Mouse (Mus musculus): ENCODE results near the gene Smok2b. TPM values are rescaled to one million over a fixed set of nuclear protein-coding genes. Genes with fewer than 3 reads are reported as not detected.
"Not testable (repeated sequence)": the region's sequence is repeated elsewhere in the genome, so short reads cannot be mapped to it uniquely, and the experiment has no call there.

Smok2b gene
- polyA plus RNA-seq, 1 experiment from 2014 or later: not detected

DNA sequence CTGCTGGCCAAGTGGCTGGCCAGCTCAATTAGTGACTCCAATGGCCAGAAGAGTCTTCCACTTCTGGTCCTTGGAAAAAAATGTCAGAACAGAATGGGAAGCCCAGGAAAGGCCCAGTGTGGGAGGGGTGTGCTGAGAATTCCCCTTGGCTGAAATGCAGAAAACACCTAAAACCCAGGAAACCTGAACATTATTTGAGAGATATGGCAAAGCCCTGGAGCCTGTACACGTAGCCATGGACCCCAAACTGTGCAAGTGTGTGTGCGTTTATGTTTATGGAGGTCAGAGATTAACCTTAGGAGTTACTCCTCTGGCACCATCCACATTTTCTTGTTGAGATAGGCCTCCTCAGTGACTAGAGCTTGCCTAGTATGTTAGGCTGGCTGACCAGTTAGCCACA, 31.2 kb upstream of the Smok2b start:
- peaks cover 19% of the 10 kb centered on the region for H3K9me3 ChIP-seq (replicated peaks; ENCODE audit: control insufficient read depth, low read length)
- not testable (repeated sequence) for H3K4me3 ChIP-seq (replicated peaks; ENCODE audit: low read length); H3K27me3 ChIP-seq (ENCODE audit: control insufficient read depth, insufficient read depth, low read length); H3K9ac ChIP-seq (ENCODE audit: low read length); H3K27ac ChIP-seq (ENCODE audit: low read length); H3K36me3 ChIP-seq (ENCODE audit: control insufficient read depth, insufficient read depth, low read length); ATAC-seq (ENCODE audit: insufficient read depth, low FRiP score); H3K4me1 ChIP-seq (ENCODE audit: control insufficient read depth, insufficient read depth, low read length); H3K4me2 ChIP-seq (ENCODE audit: low read depth, low read length)
- 83% methylated on average over 2 of the region's 2 CpGs for WGBS

DNA sequence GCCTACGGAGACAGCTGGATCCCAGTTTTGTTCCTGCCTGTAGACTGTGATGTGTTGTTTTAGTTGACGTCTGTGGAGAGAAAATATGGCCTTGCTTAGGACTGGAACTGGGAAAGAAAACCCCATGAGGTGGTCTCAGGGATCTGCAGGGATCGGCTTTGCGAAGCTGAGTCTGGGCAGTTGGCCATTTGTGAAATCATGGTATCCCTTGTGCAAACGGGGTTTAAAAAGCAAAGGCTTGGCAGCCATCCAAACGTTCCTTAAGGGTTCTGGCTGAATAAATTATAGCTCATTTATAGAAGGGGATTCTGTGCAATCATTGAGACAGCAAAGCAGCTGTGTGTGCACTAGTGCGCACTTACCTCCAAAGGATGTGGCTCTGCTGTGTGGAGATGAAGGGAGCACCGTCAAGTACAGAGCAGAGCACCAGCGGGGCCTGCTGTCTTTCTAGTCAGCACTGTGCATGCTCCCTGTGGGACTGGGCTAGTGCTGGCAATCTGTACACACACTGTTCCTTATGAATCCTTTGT, 30.1 kb upstream of the Smok2b start:
- H3K4me2 ChIP-seq (ENCODE audit: low read depth, low read length); H3K27me3 ChIP-seq (ENCODE audit: control insufficient read depth, insufficient read depth, low read length); H3K27ac ChIP-seq (ENCODE audit: low read length); H3K4me1 ChIP-seq (ENCODE audit: control insufficient read depth, insufficient read depth, low read length); H3K4me3 ChIP-seq (replicated peaks; ENCODE audit: low read length); H3K36me3 ChIP-seq (ENCODE audit: control insufficient read depth, insufficient read depth, low read length); H3K9ac ChIP-seq (ENCODE audit: low read length): not testable (repeated sequence)
- ATAC-seq (ENCODE audit: insufficient read depth, low FRiP score): peak; percentile 35; the same call in 1 of the 2 replicates
- WGBS: 72% methylated on average over 8 of the region's 9 CpGs
- H3K9me3 ChIP-seq (replicated peaks; ENCODE audit: control insufficient read depth, low read length): peaks cover 19% of the 10 kb centered on the region

DNA sequence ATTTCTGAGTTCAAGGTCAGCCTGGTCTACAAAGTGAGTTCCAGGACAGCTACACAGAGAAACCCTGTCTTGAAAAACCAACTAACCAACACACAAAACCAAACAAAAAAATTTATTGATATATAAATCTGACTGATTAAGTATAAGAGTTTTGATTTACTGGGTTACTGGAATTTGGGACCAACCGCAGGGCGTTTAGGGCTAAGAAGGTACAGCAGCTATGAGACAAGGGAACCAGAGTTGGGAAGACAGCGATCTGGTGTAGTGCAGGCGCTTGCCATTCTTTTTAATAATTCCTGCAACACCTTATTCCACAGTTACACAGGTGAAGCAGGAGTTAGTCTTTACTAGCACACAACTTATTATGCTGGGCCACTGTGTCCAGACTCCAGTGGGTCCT, 28.5 kb upstream of the Smok2b start:
- ATAC-seq (ENCODE audit: insufficient read depth, low FRiP score): not testable (repeated sequence)

DNA sequence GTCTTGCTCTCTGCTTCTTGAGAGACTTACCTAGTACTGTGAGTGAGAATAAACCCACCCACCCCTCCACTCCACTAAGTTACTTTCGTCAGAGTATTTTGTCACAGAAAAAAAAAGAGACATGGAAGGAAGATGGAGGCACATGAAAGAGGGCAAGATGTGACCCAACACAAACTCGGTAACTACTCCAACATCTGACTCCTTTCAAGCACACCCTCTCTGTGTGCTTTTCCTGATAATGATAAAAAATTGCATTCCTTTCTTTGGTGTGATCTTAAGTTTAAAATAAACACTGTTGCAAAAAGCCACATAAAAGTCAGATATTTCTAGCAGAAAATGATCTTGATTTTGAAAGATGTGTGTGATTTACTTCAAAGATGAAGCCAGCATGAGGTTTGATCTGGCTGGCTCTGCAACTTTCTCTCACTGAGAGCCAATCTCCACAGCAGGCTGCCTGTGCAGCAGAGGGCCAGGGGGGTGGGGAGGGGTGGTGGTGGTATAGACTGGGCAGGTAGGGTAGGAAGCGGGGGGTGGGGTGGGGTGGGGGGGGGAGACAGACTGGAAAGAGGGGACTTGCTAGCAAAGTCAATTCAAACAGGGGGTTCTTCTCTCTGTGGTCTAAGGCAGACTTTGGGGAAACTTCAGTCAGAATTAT, 27.5 kb upstream of the Smok2b start:
- peaks cover 11% of the 10 kb centered on the region for H3K9me3 ChIP-seq (replicated peaks; ENCODE audit: control insufficient read depth, low read length)
- H3K4me1 ChIP-seq (ENCODE audit: control insufficient read depth, insufficient read depth, low read length); H3K4me2 ChIP-seq (ENCODE audit: low read depth, low read length); H3K27ac ChIP-seq (ENCODE audit: low read length); ATAC-seq (ENCODE audit: insufficient read depth, low FRiP score); H3K36me3 ChIP-seq (ENCODE audit: control insufficient read depth, insufficient read depth, low read length); H3K27me3 ChIP-seq (ENCODE audit: control insufficient read depth, insufficient read depth, low read length); H3K9ac ChIP-seq (ENCODE audit: low read length); H3K4me3 ChIP-seq (replicated peaks; ENCODE audit: low read length): not testable (repeated sequence)
- WGBS: 72% methylated on average over 2 of the region's 3 CpGs

More for the DNA sequence above, 28.5 kb upstream of the Smok2b start:
- not testable (repeated sequence) for H3K27me3 ChIP-seq (ENCODE audit: control insufficient read depth, insufficient read depth, low read length); H3K9ac ChIP-seq (ENCODE audit: low read length); H3K4me2 ChIP-seq (ENCODE audit: low read depth, low read length); H3K27ac ChIP-seq (ENCODE audit: low read length); H3K36me3 ChIP-seq (ENCODE audit: control insufficient read depth, insufficient read depth, low read length); H3K4me3 ChIP-seq (replicated peaks; ENCODE audit: low read length); H3K4me1 ChIP-seq (ENCODE audit: control insufficient read depth, insufficient read depth, low read length)
- H3K9me3 ChIP-seq (replicated peaks; ENCODE audit: control insufficient read depth, low read length): peaks cover 11% of the 10 kb centered on the region
- WGBS: 88% methylated on average over 4 of the region's 4 CpGs

DNA sequence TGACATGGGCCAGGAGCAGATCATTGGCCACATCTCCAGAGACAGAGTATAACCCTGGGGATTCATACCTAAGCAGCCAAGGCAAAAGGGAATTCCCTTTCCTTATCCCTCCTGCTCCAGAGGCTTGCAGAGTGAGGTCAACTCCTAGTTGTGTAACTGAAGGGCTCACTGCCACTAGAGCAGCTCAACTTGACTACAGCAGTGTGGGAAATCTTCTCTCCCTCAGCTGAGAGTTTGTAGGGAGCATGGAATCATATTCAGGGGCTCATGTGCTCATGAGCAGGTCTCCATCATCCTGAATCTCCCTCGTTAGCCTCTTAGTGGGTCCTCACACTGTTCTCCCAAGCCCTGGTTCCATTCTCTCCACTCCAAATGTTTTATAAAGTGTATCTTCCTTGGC, 24.8 kb upstream of the Smok2b start:
- not testable (repeated sequence) for H3K27ac ChIP-seq (ENCODE audit: low read length); ATAC-seq (ENCODE audit: insufficient read depth, low FRiP score); H3K4me2 ChIP-seq (ENCODE audit: low read depth, low read length); H3K27me3 ChIP-seq (ENCODE audit: control insufficient read depth, insufficient read depth, low read length); H3K4me1 ChIP-seq (ENCODE audit: control insufficient read depth, insufficient read depth, low read length); H3K36me3 ChIP-seq (ENCODE audit: control insufficient read depth, insufficient read depth, low read length); H3K9ac ChIP-seq (ENCODE audit: low read length); H3K4me3 ChIP-seq (replicated peaks; ENCODE audit: low read length)
- peaks cover 10% of the 10 kb centered on the region; the same call in 1 of the 2 replicates for H3K9me3 ChIP-seq (replicated peaks; ENCODE audit: control insufficient read depth, low read length)
- 81% methylated on average over 1 of the region's 1 CpGs for WGBS

DNA sequence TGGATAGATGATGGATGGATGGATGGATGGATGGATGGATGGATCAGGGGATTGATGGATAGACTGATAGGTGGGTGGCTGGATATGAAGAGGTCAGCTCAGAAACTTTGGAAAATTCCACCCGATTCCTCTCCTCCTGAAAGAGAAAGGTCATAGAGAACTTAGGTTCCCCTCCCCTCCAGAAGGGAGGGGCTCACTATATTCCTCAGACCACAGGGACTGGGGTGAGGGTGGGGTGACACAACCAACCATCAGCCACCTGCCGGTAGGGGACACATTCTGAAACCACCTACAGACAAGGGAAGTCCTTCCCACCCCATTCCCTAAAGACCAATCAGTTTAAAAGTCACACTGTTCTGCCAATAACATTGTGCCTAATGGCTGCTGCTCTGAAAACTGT, 23.6 kb upstream of the Smok2b start:
- H3K27me3 ChIP-seq (ENCODE audit: control insufficient read depth, insufficient read depth, low read length): no peaks in the 10 kb centered on the region
- no peaks in the 10 kb centered on the region for H3K4me1 ChIP-seq (ENCODE audit: control insufficient read depth, insufficient read depth, low read length)
- no peak overlapping the region for H3K9ac ChIP-seq (ENCODE audit: low read length)
- no peaks in the 10 kb centered on the region for H3K36me3 ChIP-seq (ENCODE audit: control insufficient read depth, insufficient read depth, low read length)
- H3K4me2 ChIP-seq (ENCODE audit: low read depth, low read length): no peak overlapping the region
- WGBS: 82% methylated on average over 2 of the region's 2 CpGs
- peak; percentile 15; the same call in 1 of the 2 replicates for ATAC-seq (ENCODE audit: insufficient read depth, low FRiP score)
- H3K9me3 ChIP-seq (replicated peaks; ENCODE audit: control insufficient read depth, low read length): peaks cover 12% of the 10 kb centered on the region; the same call in 1 of the 2 replicates
- H3K4me3 ChIP-seq (replicated peaks; ENCODE audit: low read length): no peak overlapping the region
- no peak overlapping the region for H3K27ac ChIP-seq (ENCODE audit: low read length)

DNA sequence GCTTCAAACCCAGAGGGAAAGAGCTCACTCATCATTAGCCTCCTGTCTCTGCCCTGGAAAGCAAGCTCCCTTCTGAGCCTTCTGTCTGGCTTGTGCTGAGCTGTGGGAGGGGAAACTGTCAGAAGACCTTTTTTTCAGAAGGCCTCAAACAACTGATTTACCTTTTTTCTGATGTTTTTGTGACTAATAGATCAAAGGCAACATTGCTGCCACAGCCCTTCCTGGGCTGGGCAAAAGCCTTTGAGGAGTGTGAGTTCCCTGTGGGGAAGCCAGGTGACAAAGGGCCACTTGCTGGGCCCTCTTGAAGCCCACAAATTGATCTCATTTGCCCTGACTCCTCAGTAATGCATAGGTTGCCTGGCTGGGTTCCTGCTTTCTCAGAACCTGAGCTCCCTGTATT, 21.6 kb upstream of the Smok2b start:
- not testable (repeated sequence) for H3K4me3 ChIP-seq (replicated peaks; ENCODE audit: low read length); H3K4me2 ChIP-seq (ENCODE audit: low read depth, low read length); H3K4me1 ChIP-seq (ENCODE audit: control insufficient read depth, insufficient read depth, low read length); H3K36me3 ChIP-seq (ENCODE audit: control insufficient read depth, insufficient read depth, low read length); H3K27ac ChIP-seq (ENCODE audit: low read length); ATAC-seq (ENCODE audit: insufficient read depth, low FRiP score); H3K9ac ChIP-seq (ENCODE audit: low read length); H3K27me3 ChIP-seq (ENCODE audit: control insufficient read depth, insufficient read depth, low read length)
- H3K9me3 ChIP-seq (replicated peaks; ENCODE audit: control insufficient read depth, low read length): peaks cover 29% of the 10 kb centered on the region

DNA sequence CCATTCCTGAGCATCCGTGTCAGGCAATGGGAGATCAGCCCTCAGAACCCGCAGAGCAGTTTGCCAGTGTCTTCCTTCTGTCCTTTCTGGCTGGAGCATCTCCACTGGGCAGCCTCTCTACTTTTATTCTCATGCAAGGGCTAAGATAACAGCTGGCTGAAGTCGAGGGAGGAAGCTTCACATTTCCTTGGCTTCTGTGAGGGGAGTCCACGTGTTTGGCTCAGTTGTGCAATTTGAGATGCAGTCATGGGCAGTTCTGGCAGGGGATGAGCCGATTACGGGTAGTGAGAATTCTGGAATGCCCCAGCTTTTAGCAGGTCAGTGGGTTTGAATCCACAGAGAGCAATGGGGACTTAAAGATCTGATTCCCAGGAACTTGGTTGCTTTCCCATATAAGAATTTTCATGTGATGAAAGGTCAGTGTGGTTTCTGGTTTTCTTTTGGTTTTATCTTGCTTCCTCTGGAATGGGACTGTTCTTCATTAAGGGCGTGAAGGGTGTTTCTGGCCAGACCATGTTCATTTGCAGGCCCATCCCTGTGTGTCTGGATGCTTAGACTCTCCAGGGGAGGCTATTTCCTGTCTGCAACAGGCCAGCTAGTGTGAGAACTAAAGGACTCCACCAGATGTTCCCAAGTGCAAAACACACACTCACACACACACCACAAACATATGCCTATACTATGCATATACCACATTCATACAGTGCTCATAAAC, 17.8 kb upstream of the Smok2b start:
- ATAC-seq (ENCODE audit: insufficient read depth, low FRiP score): no peak
- H3K9me3 ChIP-seq (replicated peaks; ENCODE audit: control insufficient read depth, low read length): peaks cover 63% of the 10 kb centered on the region
- no peaks in the 10 kb centered on the region for H3K27me3 ChIP-seq (ENCODE audit: control insufficient read depth, insufficient read depth, low read length)
- no peak overlapping the region for H3K27ac ChIP-seq (ENCODE audit: low read length)
- H3K4me2 ChIP-seq (ENCODE audit: low read depth, low read length): no peak overlapping the region
- no peaks in the 10 kb centered on the region for H3K36me3 ChIP-seq (ENCODE audit: control insufficient read depth, insufficient read depth, low read length)
- H3K4me3 ChIP-seq (replicated peaks; ENCODE audit: low read length): no peak overlapping the region
- WGBS: 68% methylated on average over 7 of the region's 7 CpGs
- H3K4me1 ChIP-seq (ENCODE audit: control insufficient read depth, insufficient read depth, low read length): no peaks in the 10 kb centered on the region
- H3K9ac ChIP-seq (ENCODE audit: low read length): no peak overlapping the region

DNA sequence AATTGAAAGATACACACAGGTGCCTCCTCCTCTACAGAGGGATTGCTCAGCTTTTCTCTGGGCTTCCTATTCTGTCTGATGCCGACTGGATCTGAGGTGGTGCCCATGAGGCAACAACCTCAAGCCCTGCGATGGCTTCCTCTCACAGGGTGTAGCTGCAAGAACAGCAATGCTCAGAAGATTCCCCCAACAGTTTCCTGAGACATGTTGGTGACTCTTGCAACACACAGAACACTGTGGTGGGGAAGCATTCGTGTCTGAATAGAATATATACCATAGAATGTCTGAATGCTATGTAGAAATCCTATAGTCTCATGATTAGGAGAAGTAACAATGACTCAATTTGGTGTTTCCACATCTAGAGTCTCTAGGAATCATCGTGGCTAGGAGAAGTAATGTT, 15.9 kb upstream of the Smok2b start:
- Histone ChIP-seq H3K4me1 (ENCODE audit: control insufficient read depth, insufficient read depth, low read length) (no peaks in the 10 kb centered on the region), H3K9me3 (replicated peaks; ENCODE audit: control insufficient read depth, low read length) (peaks cover 71% of the 10 kb centered on the region), H3K4me2 (ENCODE audit: low read depth, low read length) (no peak overlapping the region), H3K4me3 (replicated peaks; ENCODE audit: low read length) (no peak overlapping the region), H3K9ac (ENCODE audit: low read length) (no peak overlapping the region), H3K36me3 (ENCODE audit: control insufficient read depth, insufficient read depth, low read length) (no peaks in the 10 kb centered on the region), H3K27me3 (ENCODE audit: control insufficient read depth, insufficient read depth, low read length) (no peaks in the 10 kb centered on the region), H3K27ac (ENCODE audit: low read length) (no peak overlapping the region)
- no peak for ATAC-seq (ENCODE audit: insufficient read depth, low FRiP score)
- WGBS: 56% methylated on average over 4 of the region's 4 CpGs

Data from stomach, embryonic 16.5 days (tissue).